Mouse (Mus musculus) right cerebral cortex, postnatal 14 days (tissue): ENCODE results near the gene Defb15.
"Not testable (repeated sequence)": the region's sequence is repeated elsewhere in the genome, so short reads cannot be mapped to it uniquely, and the experiment has no call there.

Source experiments
- DNase-seq: peaks from one replicate; pipeline ENCODE4 v3.0.0; 2022

The Defb15 gene

GRCm38 (mm10) chr8:21932610-21933009 lies at the start of gene Defb15:
Gene Defb15, minus strand, starts transcription at chr8:21932710.
- no peak for DNase-seq

- no peak for DNase-seq
These were observed 49.3 kb upstream of the Defb15 start for GRCm38 (mm10) chr8:21981664-21982337.

- peak; percentile 10 for DNase-seq
These were observed 45.7 kb upstream of the Defb15 start for GRCm38 (mm10) chr8:21978193-21978592.

- DNase-seq: no peak
These were observed 37.0 kb upstream of the Defb15 start, which contains the start of gene Ccdc70 for GRCm38 (mm10) chr8:21969475-21969874. Gene Ccdc70, plus strand, starts transcription at chr8:21969775.

GRCm38 (mm10) chr8:21966646-21967045 lies 34.1 kb upstream of the Defb15 start:
- DNase-seq: no peak

GRCm38 (mm10) chr8:21958414-21958813 lies 25.9 kb upstream of the Defb15 start, which contains the start of gene Fam90a1a:
Gene Fam90a1a, plus strand, starts transcription at chr8:21958714.
- DNase-seq: no peak

- DNase-seq: no peak
These were observed 23.8 kb upstream of the Defb15 start for GRCm38 (mm10) chr8:21956336-21956735.

- DNase-seq: peak; percentile 71
These were observed 22.8 kb upstream of the Defb15 start for GRCm38 (mm10) chr8:21955321-21955720.

GRCm38 (mm10) chr8:21947311-21948017 lies 15.0 kb upstream of the Defb15 start:
- no peak for DNase-seq

- no peak for DNase-seq
These were observed 14.0 kb upstream of the Defb15 start, which contains the start of gene Defb13 for GRCm38 (mm10) chr8:21946462-21946861. Gene Defb13, plus strand, starts transcription at chr8:21946762.

- DNase-seq: not testable (repeated sequence)
These were observed 5.5 kb upstream of the Defb15 start, which contains the start of gene Defb35 for GRCm38 (mm10) chr8:21938052-21938451. Gene Defb35, plus strand, starts transcription at chr8:21938352.

- DNase-seq: not testable (repeated sequence)
These were observed 1.8 kb downstream of the Defb15 start for GRCm38 (mm10) chr8:21930754-21931153.

GRCm38 (mm10) chr8:21915625-21916024 lies 16.9 kb downstream of the Defb15 start:
- no peak for DNase-seq

- no peak for DNase-seq
These were observed 20.0 kb downstream of the Defb15 start for GRCm38 (mm10) chr8:21912554-21912953.

GRCm38 (mm10) chr8:21911931-21912330 lies 20.6 kb downstream of the Defb15 start:
- DNase-seq: no peak

GRCm38 (mm10) chr8:21906290-21906689 lies 26.2 kb downstream of the Defb15 start, which contains the start of gene Defb11:
Gene Defb11, minus strand, starts transcription at chr8:21906412.
- DNase-seq: not testable (repeated sequence)

- not testable (repeated sequence) for DNase-seq
These were observed 47.2 kb downstream of the Defb15 start, which contains the start of gene Defb9 for GRCm38 (mm10) chr8:21885321-21885720. Gene Defb9, minus strand, starts transcription at chr8:21885421.
